Comparison of ENCODE assay signal across 15 mouse cellular contexts in genomic region chr19:36828322-36828721, GRCm38 (mm10). TPM values are rescaled to one million over a fixed set of nuclear protein-coding genes. Genes with fewer than 3 reads are reported as not detected.
DNase-seq lines count a peak whose midpoint lies in the region; ATAC-seq and TF ChIP-seq lines count a peak whose summit lies in the region.
"Had no signal": no experiment of that assay in that cellular context is flagged by ENCODE, and none has a peak within 500 bp of the region (broad histone marks: within the 10 kb centered on the region; RNA-seq: fewer than 3 reads in every experiment).

No protein-coding gene starts in this region.

- TF ChIP-seq CTCF in lung, adult 2 months (IDR thresholded peaks at IDR 0.05; ENCODE audit: insufficient read depth, low read length): 0 out of 2 replicates have a peak, but pooled peaks have one; percentile 16
- TF ChIP-seq CTCF in small intestine, adult 2 months (IDR thresholded peaks at IDR 0.05; ENCODE audit: extremely low read depth, insufficient read length, insufficient replicate concordance, low read depth, low read length): 0 out of 2 replicates have a peak, but pooled peaks have one; percentile 12

- H3K27me3 ChIP-seq in small intestine, adult 2 months (ENCODE audit: control insufficient read depth, insufficient read depth, low read length): no peaks in the 10 kb centered on the region
- H3K27me3 ChIP-seq: forebrain, embryonic 13.5 days; heart, embryonic 13.5 days had no signal

- no peak overlapping the region for H3K27ac ChIP-seq in small intestine, adult 2 months (ENCODE audit: insufficient read depth, low read depth, low read length)
- H3K27ac ChIP-seq: forebrain, embryonic 13.5 days; heart, embryonic 13.5 days; left cerebral cortex, adult 2 months; liver, embryonic 13.5 days had no signal

- no peak for TF ChIP-seq POLR2A in lung, adult 2 months (IDR thresholded peaks at IDR 0.05; ENCODE audit: borderline replicate concordance, extremely low read depth, low read depth, low read length)
- no peak for TF ChIP-seq POLR2A in small intestine, adult 2 months (IDR thresholded peaks at IDR 0.05; ENCODE audit: low read depth, low read length)

- ATAC-seq in cerebellum, adult (ENCODE audit: insufficient number of reproducible peaks, low FRiP score, low TSS enrichment): no peak
- ATAC-seq in erythroblast, adult 5-6 weeks (replicated peaks; ENCODE audit: low FRiP score, poor library complexity, severe bottlenecking): 0 out of 2 replicates have a peak, but pooled peaks have one; percentile 43
- ATAC-seq: forebrain, embryonic 13.5 days had no signal

- 67% methylated on average over 8 of the region's 8 CpGs for WGBS in lung, adult 2 months
- WGBS in small intestine, adult 2 months: 55% methylated on average over 8 of the region's 8 CpGs

- H3K4me1 ChIP-seq in lung, adult 2 months (ENCODE audit: control insufficient read depth, insufficient read depth, low read length): peaks cover 4% of the 10 kb centered on the region; the same call in 1 of the 2 replicates
- no peaks in the 10 kb centered on the region; the same call in 1 of the 2 replicates for H3K4me1 ChIP-seq in small intestine, adult 2 months (ENCODE audit: control insufficient read depth, insufficient read depth, insufficient read length, low read length)

- no peaks in the 10 kb centered on the region for H3K36me3 ChIP-seq in small intestine, adult 2 months (ENCODE audit: control insufficient read depth, insufficient read depth, low read length)
- H3K36me3 ChIP-seq: G1E; heart, embryonic 13.5 days; liver, embryonic 13.5 days had no signal

- DNase-seq in cerebellum, adult 11-12 months: peak; percentile 22
- no peak for DNase-seq in lung, adult 2 months
- no peak for DNase-seq in lung, postnatal 4 days
- DNase-seq in gastrocnemius, postnatal 4 days (ENCODE audit: low spot score in 2 of 2): no peak
- DNase-seq in urinary bladder, postnatal 10 days (ENCODE audit: low spot score): no peak
- DNase-seq: liver, embryonic 13.5 days; thymus, adult 18-20 months had no signal

- no peak overlapping the region for H3K4me3 ChIP-seq in lung, adult 2 months (replicated peaks; ENCODE audit: extremely low read depth, low read depth, low read length)
- H3K4me3 ChIP-seq in small intestine, adult 2 months (ENCODE audit: low read depth, low read length): no peak overlapping the region
- H3K4me3 ChIP-seq: forebrain, embryonic 13.5 days; heart, embryonic 13.5 days; left cerebral cortex, adult 2 months; liver, embryonic 13.5 days; megakaryocyte, embryonic 14.5 days had no signal

RNA-seq across cellular contexts. Expression of gene Tnks2, which starts 5.7 kb away (rescaled TPM):
- 23.6 and 28.9 TPM in 2 replicates for polyA plus RNA-seq in lung, adult 2 months (2012; rRNA removed)
- total RNA-seq in erythroblast, adult 5-6 weeks (2015; ENCODE audit: low replicate concordance): 22.4 and 29.0 TPM in 2 replicates
- total RNA-seq in erythroblast, adult 5-6 weeks (2017; ENCODE audit: low replicate concordance): 26.9 and 56.0 TPM in 2 replicates
- polyA plus RNA-seq in small intestine, adult 2 months (2012; rRNA removed): 6.6 and 13.2 TPM in 2 replicates
- total RNA-seq in gastrocnemius, postnatal 4 days (2021): 100 to 1,000 TPM; 166 to 182 TPM
